Comparison of ENCODE assay signal across 8 mouse cellular contexts in the genomic region with DNA sequence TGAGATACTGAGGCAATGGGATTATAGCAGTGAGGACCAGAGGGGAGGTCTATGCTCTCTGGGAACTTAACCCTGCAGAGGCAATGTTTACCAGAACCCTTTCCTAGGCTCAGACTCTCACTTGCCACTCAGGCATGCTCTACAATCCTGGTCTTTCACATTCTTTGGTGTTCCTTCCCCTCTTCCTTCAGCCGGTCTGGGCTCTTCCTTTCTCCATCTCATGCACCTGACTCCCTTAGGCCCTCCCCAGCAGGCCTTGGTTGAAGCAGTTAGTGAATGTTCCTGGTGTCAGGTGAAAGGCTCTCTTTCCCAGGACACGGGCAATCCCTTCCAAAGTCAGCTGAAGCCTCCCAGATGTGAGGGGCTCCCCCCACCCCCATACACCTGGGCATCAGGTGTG. TPM values are rescaled to one million over a fixed set of nuclear protein-coding genes. Genes with fewer than 3 reads are reported as not detected.
DNase-seq lines count a peak whose midpoint lies in the region; ATAC-seq and TF ChIP-seq lines count a peak whose summit lies in the region.

A gene (plus strand): TSS at position 301 of the 400 bp plus-strand sequence.

- H3K9me3 ChIP-seq in lung, postnatal 0 days (ENCODE audit: low read length), result no peaks in the 10 kb centered on the region
- H3K9me3 ChIP-seq in embryonic facial prominence, embryonic 11.5 days (replicated peaks; ENCODE audit: control insufficient read depth, low read length), result no peaks in the 10 kb centered on the region
- no peaks in the 10 kb centered on the region for H3K9me3 ChIP-seq in heart, embryonic 15.5 days (replicated peaks)
- H3K9me3 ChIP-seq in neural tube, embryonic 13.5 days, result no peaks in the 10 kb centered on the region

- ATAC-seq in lung, postnatal 0 days, result no peak; the same call in 1 of the 2 replicates
- peak; percentile 5 for ATAC-seq in embryonic facial prominence, embryonic 11.5 days (replicated peaks; ENCODE audit: insufficient number of reproducible peaks, low FRiP score, low TSS enrichment, low read depth)
- ATAC-seq in heart, embryonic 15.5 days (replicated peaks; ENCODE audit: insufficient number of reproducible peaks, insufficient read depth, low FRiP score, low read depth), result peak; percentile 4; the same call in 1 of the 2 replicates
- ATAC-seq in neural tube, embryonic 13.5 days (ENCODE audit: low read depth), result no peak; the same call in 1 of the 2 replicates

- peak within 1 kb of the TSS; percentile 65 for H3K4me3 ChIP-seq in lung, postnatal 0 days (ENCODE audit: low read depth, low read length)
- peak within 1 kb of the TSS; percentile 80 for H3K4me3 ChIP-seq in embryonic facial prominence, embryonic 11.5 days (ENCODE audit: low read depth, low read length)
- H3K4me3 ChIP-seq in heart, embryonic 15.5 days, result peak within 1 kb of the TSS; percentile 71
- peak within 1 kb of the TSS; percentile 71 for H3K4me3 ChIP-seq in neural tube, embryonic 13.5 days

- 0 out of 2 replicates have a peak, but pooled peaks cover 7% of the 10 kb centered on the region for H3K36me3 ChIP-seq in lung, postnatal 0 days (ENCODE audit: insufficient read depth, low read length)
- H3K36me3 ChIP-seq in embryonic facial prominence, embryonic 11.5 days (replicated peaks; ENCODE audit: control insufficient read depth, insufficient read depth, low read depth, low read length), result peaks cover 2% of the 10 kb centered on the region; the same call in 1 of the 2 replicates
- H3K36me3 ChIP-seq in heart, embryonic 15.5 days, result peaks cover 30% of the 10 kb centered on the region
- peaks cover 39% of the 10 kb centered on the region for H3K36me3 ChIP-seq in neural tube, embryonic 13.5 days

- 3% methylated on average over 2 of the region's 2 CpGs for WGBS in lung, postnatal 0 days
- 7% methylated on average over 2 of the region's 2 CpGs for WGBS in embryonic facial prominence, embryonic 11.5 days
- 3% methylated on average over 2 of the region's 2 CpGs for WGBS in heart, embryonic 15.5 days
- 6% methylated on average over 2 of the region's 2 CpGs for WGBS in neural tube, embryonic 13.5 days

- no peak for DNase-seq in lung, postnatal 0 days (ENCODE audit: low spot score)
- no peak for DNase-seq in lung, adult 18-20 months
- no peak for DNase-seq in embryonic facial prominence, embryonic 11.5 days (ENCODE audit: low spot score)
- DNase-seq in left cerebral cortex, postnatal 36 days (ENCODE audit: low spot score in 2 of 2), result no peak
- DNase-seq in spleen, postnatal 10 days (ENCODE audit: low spot score in 2 of 2), result no peak
- DNase-seq in urinary bladder, postnatal 25 days (ENCODE audit: low spot score), result no peak

- peak within 1 kb of the TSS; percentile 91 for H3K27ac ChIP-seq in lung, postnatal 0 days (ENCODE audit: low read length)
- H3K27ac ChIP-seq in embryonic facial prominence, embryonic 11.5 days (replicated peaks; ENCODE audit: low read depth, low read length), result peak within 1 kb of the TSS; percentile 47; the same call in 1 of the 2 replicates
- H3K27ac ChIP-seq in heart, embryonic 15.5 days, result peak within 1 kb of the TSS; percentile 91
- peak within 1 kb of the TSS; percentile 88 for H3K27ac ChIP-seq in neural tube, embryonic 13.5 days (replicated peaks)

- H3K27me3 ChIP-seq in lung, postnatal 0 days (replicated peaks; ENCODE audit: insufficient read depth, low read length), result no peaks in the 10 kb centered on the region
- H3K27me3 ChIP-seq in embryonic facial prominence, embryonic 11.5 days (ENCODE audit: control insufficient read depth, insufficient read depth, low read length), result no peaks in the 10 kb centered on the region
- no peaks in the 10 kb centered on the region for H3K27me3 ChIP-seq in heart, embryonic 15.5 days
- no peaks in the 10 kb centered on the region for H3K27me3 ChIP-seq in neural tube, embryonic 13.5 days

- H3K4me2 ChIP-seq in lung, postnatal 0 days (replicated peaks; ENCODE audit: low read depth, low read length), result peak within 1 kb of the TSS; percentile 86
- peak within 1 kb of the TSS; percentile 91 for H3K4me2 ChIP-seq in embryonic facial prominence, embryonic 11.5 days (ENCODE audit: low read depth, low read length)
- peak within 1 kb of the TSS; percentile 88 for H3K4me2 ChIP-seq in heart, embryonic 15.5 days
- peak within 1 kb of the TSS; percentile 88 for H3K4me2 ChIP-seq in neural tube, embryonic 13.5 days

- no peak for TF ChIP-seq EP300 in lung, postnatal 0 days (IDR thresholded peaks at IDR 0.05)

- peaks cover 20% of the 10 kb centered on the region; the same call in 1 of the 2 replicates for H3K4me1 ChIP-seq in lung, postnatal 0 days (ENCODE audit: insufficient read depth, low read depth, low read length)
- H3K4me1 ChIP-seq in embryonic facial prominence, embryonic 11.5 days (ENCODE audit: control insufficient read depth, insufficient read depth, low read length), result peaks cover 2% of the 10 kb centered on the region; the same call in 1 of the 2 replicates
- H3K4me1 ChIP-seq in heart, embryonic 15.5 days (replicated peaks), result peaks cover 30% of the 10 kb centered on the region
- peaks cover 47% of the 10 kb centered on the region for H3K4me1 ChIP-seq in neural tube, embryonic 13.5 days (replicated peaks)

- intact Hi-C loops in left cerebral cortex, postnatal 36 days (cut with DNase I), result loop anchor here (5.0 to 10.0 kb wide), 3 partner anchors 82 to 235 kb away; a partner anchor contains a TSS

- peak within 1 kb of the TSS; percentile 63 for H3K9ac ChIP-seq in lung, postnatal 0 days (replicated peaks; ENCODE audit: low read depth)
- H3K9ac ChIP-seq in embryonic facial prominence, embryonic 11.5 days (replicated peaks; ENCODE audit: low read length), result peak within 1 kb of the TSS; percentile 84
- peak within 1 kb of the TSS; percentile 87 for H3K9ac ChIP-seq in heart, embryonic 15.5 days
- H3K9ac ChIP-seq in neural tube, embryonic 13.5 days, result peak within 1 kb of the TSS; percentile 91

- no peak for TF ChIP-seq CTCF in lung, postnatal 0 days (IDR thresholded peaks at IDR 0.05)

RNA-seq across cellular contexts. Expression of the gene that starts here (rescaled TPM):
- polyA plus RNA-seq in lung, postnatal 0 days (2015; fragmentation: Nextera tagmentation; extraction: Ambion mirVana), result 220 and 236 TPM in 2 replicates
- 150 and 152 TPM in 2 replicates for polyA plus RNA-seq in embryonic facial prominence, embryonic 11.5 days (2014; fragmentation: Nextera tagmentation; extraction: Ambion mirVana)
- polyA plus RNA-seq in heart, embryonic 15.5 days (2015; fragmentation: Nextera tagmentation; extraction: Ambion mirVana), result 138 and 156 TPM in 2 replicates
- total RNA-seq in left cerebral cortex, postnatal 36 days (2021), result 10 to 100 TPM; 70.9 to 75.7 TPM
- polyA plus RNA-seq in neural tube, embryonic 13.5 days (2015; fragmentation: Nextera tagmentation; extraction: Ambion mirVana), result 166 and 168 TPM in 2 replicates

Comparison
In these comparisons a context has a peak if more than half of its experiments do, and no peak if none do; other contexts are left out.
1. ATAC-seq: peak in embryonic facial prominence, embryonic 11.5 days (single experiment) and heart, embryonic 15.5 days (single experiment); none in lung, postnatal 0 days (single experiment) and neural tube, embryonic 13.5 days (single experiment).
2. Peak in every context shown above with its lines, with median percentiles within 50 percentile points of each other: H3K27ac ChIP-seq, H3K4me2 ChIP-seq, H3K4me3 ChIP-seq and H3K9ac ChIP-seq.